Comparison of ENCODE assay signal across 8 mouse cellular contexts in the genomic region with DNA sequence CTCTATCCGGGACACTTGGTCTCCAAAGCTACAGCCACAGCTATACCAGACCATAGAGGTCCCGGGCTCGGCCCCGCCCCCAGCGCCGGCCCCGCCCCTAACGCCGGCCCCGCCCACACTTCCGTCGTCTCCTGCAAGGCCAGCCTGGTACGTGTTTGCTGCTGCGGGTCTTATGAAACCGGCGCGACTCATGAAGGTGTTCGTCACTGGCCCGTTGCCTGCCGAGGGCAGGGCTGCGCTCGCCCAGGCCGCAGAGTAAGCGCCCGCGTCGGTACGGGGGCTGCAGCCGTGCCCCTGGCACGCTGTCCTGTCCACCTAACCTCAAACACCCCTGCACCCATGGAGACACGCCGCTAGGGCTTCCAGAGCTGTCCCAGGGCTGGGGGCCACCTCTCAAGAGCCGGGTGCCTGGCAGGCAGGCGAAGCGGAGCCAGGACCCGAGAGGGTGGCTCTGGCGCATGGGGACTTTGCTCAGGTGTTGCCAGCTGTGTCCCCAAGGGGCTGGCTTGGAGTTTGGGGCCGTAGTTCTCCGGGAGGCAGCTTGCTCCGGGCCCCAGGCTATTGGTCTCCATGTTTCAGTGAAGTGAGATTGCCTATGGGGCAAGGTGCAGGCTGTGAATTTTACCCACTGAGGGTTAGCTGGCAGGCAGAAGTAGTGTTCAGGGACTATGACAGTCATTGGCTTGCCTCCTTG. TPM values are rescaled to one million over a fixed set of nuclear protein-coding genes. Genes with fewer than 3 reads are reported as not detected.
A peak's percentile ranks its signal among the peaks of the same experiment; 100 is the strongest.
DNase-seq lines count a peak whose midpoint lies in the region; ATAC-seq and TF ChIP-seq lines count a peak whose summit lies in the region.

A gene (plus strand): TSS at position 116 of the 694 bp plus-strand sequence.

- H3K4me1 ChIP-seq in cortical plate, adult 2 months (ENCODE audit: control insufficient read depth, insufficient read depth, low read length): no peaks in the 10 kb centered on the region; the same call in 1 of the 2 replicates

- peak within 1 kb of the TSS; percentile 63 for H3K4me3 ChIP-seq in cortical plate, adult 2 months (ENCODE audit: insufficient read depth, low read length)

- peak; percentile 80 for TF ChIP-seq POLR2A in cortical plate, adult 2 months (IDR thresholded peaks at IDR 0.05; ENCODE audit: extremely low read depth, insufficient read depth, low read length)

- DNase-seq in ZHBTc4 (ENCODE audit: low read depth, low spot score): peak; percentile 94
- peak; percentile 85 for DNase-seq in gastrocnemius, postnatal 10 days
- peak; percentile 93 for DNase-seq in induced T-regulatory cell, adult 2 months (ENCODE audit: low read depth)
- DNase-seq in left cerebral cortex, adult 9 months (ENCODE audit: low spot score in 2 of 2): peak; percentile 40 to 75
- peak; percentile 68 for DNase-seq in right cerebral cortex, postnatal 14 days
- DNase-seq in urinary bladder, postnatal 36 days (ENCODE audit: low spot score in 2 of 2): peak; percentile 67 to 80

- TF ChIP-seq CTCF in cortical plate, adult 2 months (IDR thresholded peaks at IDR 0.05; ENCODE audit: extremely low read depth, insufficient read depth, low read length): no peak

- H3K27ac ChIP-seq in cortical plate, adult 2 months (ENCODE audit: insufficient read depth, low read length): peak within 1 kb of the TSS; percentile 68

- ATAC-seq in megakaryocyte progenitor cell, adult 5-6 weeks (replicated peaks; ENCODE audit: poor library complexity): peak; percentile 80

RNA-seq across cellular contexts. Expression of the gene that starts here (rescaled TPM):
- 48.2 and 50.3 TPM in 2 replicates for polyA plus RNA-seq in cortical plate, adult 2 months (2012; rRNA removed)
- total RNA-seq in gastrocnemius, postnatal 10 days (2021): 10 to 100 TPM; 31.6 to 33.7 TPM
- 11.8 and 12.0 TPM in 2 replicates for total RNA-seq in megakaryocyte progenitor cell, adult 5-6 weeks (2015)
- 7.9 and 8.9 TPM in 2 replicates for total RNA-seq in megakaryocyte progenitor cell, adult 5-6 weeks (2017)

Comparison
In these comparisons a context has a peak if more than half of its experiments do, and no peak if none do; other contexts are left out.
1. Peak in every context shown above with its lines: DNase-seq, ATAC-seq, H3K4me3 ChIP-seq and H3K27ac ChIP-seq.